Mouse (Mus musculus): ENCODE results near the gene Rps6kb2. TPM values are rescaled to one million over a fixed set of nuclear protein-coding genes. Genes with fewer than 3 reads are reported as not detected.
"Not testable (repeated sequence)": the region's sequence is repeated elsewhere in the genome, so short reads cannot be mapped to it uniquely, and the experiment has no call there.

The Rps6kb2 gene
- polyA plus RNA-seq, 1 experiment from 2014 or later, result 22.1 TPM

GRCm38 (mm10) chr19:4140147-4140546 is 23.0 kb downstream of the Rps6kb2 start:
- ATAC-seq (no peak), DNase-seq (no peak)
- Histone ChIP-seq H3K9me3 (ENCODE audit: low read length) (no peaks in the 10 kb centered on the region), H3K36me3 (replicated peaks; ENCODE audit: insufficient read depth, low read length) (no peaks in the 10 kb centered on the region), H3K27ac (ENCODE audit: low read depth) (no peak overlapping the region), H3K9ac (replicated peaks) (no peak overlapping the region), H3K4me1 (ENCODE audit: insufficient read depth) (peaks cover 10% of the 10 kb centered on the region), H3K27me3 (ENCODE audit: insufficient read depth, low read length) (no peaks in the 10 kb centered on the region), H3K4me2 (ENCODE audit: low read depth, low read length) (no peak overlapping the region), H3K4me3 (ENCODE audit: low read depth, low read length) (no peak overlapping the region)
- TF ChIP-seq CTCF (IDR thresholded peaks at IDR 0.05; ENCODE audit: low read depth) (no peak), EP300 (IDR thresholded peaks at IDR 0.05; ENCODE audit: low read depth) (no peak)
- WGBS (ENCODE audit: insufficient replicate concordance), result 66% methylated on average over 6 of the region's 6 CpGs

DNA sequence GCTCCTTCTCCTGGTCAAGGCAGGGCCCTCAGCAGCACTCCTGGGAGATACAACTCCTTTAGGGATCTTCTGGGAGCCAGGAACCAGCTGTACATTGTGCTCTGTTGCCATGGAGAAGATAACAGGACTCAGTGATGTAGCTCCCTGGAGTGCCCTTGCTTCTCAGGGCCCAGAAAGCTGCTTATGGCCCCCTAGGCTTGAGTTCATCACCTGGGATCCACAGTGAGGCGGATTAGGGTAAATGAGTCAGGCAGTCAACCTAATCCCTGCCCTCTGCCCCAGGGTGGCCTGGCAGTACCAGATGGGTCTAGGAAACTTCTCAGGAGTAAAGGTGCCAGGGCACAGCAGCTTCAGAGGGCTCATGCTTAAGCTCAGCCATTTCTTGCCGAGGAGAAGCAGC is 23.7 kb downstream of the Rps6kb2 start, which contains the start of gene Gpr152:
Gene Gpr152, plus strand, starts transcription at position 342 of the 400 bp plus-strand sequence.
- Histone ChIP-seq H3K36me3 (replicated peaks; ENCODE audit: insufficient read depth, low read length) (no peaks in the 10 kb centered on the region), H3K4me3 (ENCODE audit: low read depth, low read length) (no peak within 1 kb of the TSS), H3K9ac (replicated peaks) (no peak within 1 kb of the TSS), H3K27ac (ENCODE audit: low read depth) (no peak within 1 kb of the TSS), H3K4me2 (ENCODE audit: low read depth, low read length) (no peak within 1 kb of the TSS), H3K4me1 (ENCODE audit: insufficient read depth) (peaks cover 9% of the 10 kb centered on the region), H3K9me3 (ENCODE audit: low read length) (no peaks in the 10 kb centered on the region), H3K27me3 (ENCODE audit: insufficient read depth, low read length) (no peaks in the 10 kb centered on the region)
- 88% methylated on average over 2 of the region's 2 CpGs for WGBS (ENCODE audit: insufficient replicate concordance)
- TF ChIP-seq CTCF (IDR thresholded peaks at IDR 0.05; ENCODE audit: low read depth) (no peak), EP300 (IDR thresholded peaks at IDR 0.05; ENCODE audit: low read depth) (no peak)
- no peak for ATAC-seq
- DNase-seq, result no peak

DNA sequence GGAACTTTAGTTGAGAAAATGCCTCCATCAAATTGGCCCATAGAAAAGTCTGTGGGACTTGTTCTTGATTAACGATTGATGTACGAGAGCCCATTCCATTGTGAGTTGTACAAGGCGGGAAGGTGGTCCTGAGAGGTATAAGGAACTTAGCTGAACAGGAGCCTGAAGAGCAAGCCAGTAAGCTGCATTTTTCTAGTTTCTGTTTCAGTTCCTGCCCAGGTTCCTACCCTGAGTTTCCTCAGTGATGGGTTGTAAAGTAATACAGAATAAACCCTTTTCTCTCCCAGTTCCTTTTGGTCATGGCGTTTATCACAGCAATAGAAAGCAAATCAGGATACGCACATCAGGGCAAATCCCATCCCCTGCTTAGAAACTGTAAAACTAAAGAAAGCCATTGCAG is 25.2 kb downstream of the Rps6kb2 start:
- no peaks in the 10 kb centered on the region for H3K27me3 ChIP-seq (ENCODE audit: insufficient read depth, low read length)
- no peak overlapping the region for H3K4me2 ChIP-seq (ENCODE audit: low read depth, low read length)
- H3K27ac ChIP-seq (ENCODE audit: low read depth), result no peak overlapping the region
- peaks cover 2% of the 10 kb centered on the region; the same call in 1 of the 2 replicates for H3K36me3 ChIP-seq (replicated peaks; ENCODE audit: insufficient read depth, low read length)
- TF ChIP-seq EP300 (IDR thresholded peaks at IDR 0.05; ENCODE audit: low read depth), result no peak
- TF ChIP-seq CTCF (IDR thresholded peaks at IDR 0.05; ENCODE audit: low read depth), result no peak
- peaks cover 6% of the 10 kb centered on the region for H3K4me1 ChIP-seq (ENCODE audit: insufficient read depth)
- no peak overlapping the region for H3K4me3 ChIP-seq (ENCODE audit: low read depth, low read length)
- DNase-seq (no peak), ATAC-seq (no peak)
- H3K9ac ChIP-seq (replicated peaks), result no peak overlapping the region
- 65% methylated on average over 5 of the region's 5 CpGs for WGBS (ENCODE audit: insufficient replicate concordance)
- H3K9me3 ChIP-seq (ENCODE audit: low read length), result no peaks in the 10 kb centered on the region

- H3K27me3 ChIP-seq (ENCODE audit: insufficient read depth, low read length), result no peaks in the 10 kb centered on the region
- H3K4me3 ChIP-seq (ENCODE audit: low read depth, low read length), result no peak overlapping the region
- TF ChIP-seq EP300 (IDR thresholded peaks at IDR 0.05; ENCODE audit: low read depth) (no peak), CTCF (IDR thresholded peaks at IDR 0.05; ENCODE audit: low read depth) (peak; percentile 48)
- H3K27ac ChIP-seq (ENCODE audit: low read depth), result no peak overlapping the region
- H3K36me3 ChIP-seq (replicated peaks; ENCODE audit: insufficient read depth, low read length), result peaks cover 16% of the 10 kb centered on the region
- no peaks in the 10 kb centered on the region for H3K9me3 ChIP-seq (ENCODE audit: low read length)
- WGBS (ENCODE audit: insufficient replicate concordance), result 80% methylated on average over 5 of the region's 5 CpGs
- DNase-seq, result no peak
- no peak overlapping the region for H3K9ac ChIP-seq (replicated peaks)
- ATAC-seq, result no peak
- H3K4me1 ChIP-seq (ENCODE audit: insufficient read depth), result peaks cover 9% of the 10 kb centered on the region
- no peak overlapping the region for H3K4me2 ChIP-seq (ENCODE audit: low read depth, low read length)
These were observed 26.7 kb downstream of the Rps6kb2 start for GRCm38 (mm10) chr19:4136463-4136862.

DNA sequence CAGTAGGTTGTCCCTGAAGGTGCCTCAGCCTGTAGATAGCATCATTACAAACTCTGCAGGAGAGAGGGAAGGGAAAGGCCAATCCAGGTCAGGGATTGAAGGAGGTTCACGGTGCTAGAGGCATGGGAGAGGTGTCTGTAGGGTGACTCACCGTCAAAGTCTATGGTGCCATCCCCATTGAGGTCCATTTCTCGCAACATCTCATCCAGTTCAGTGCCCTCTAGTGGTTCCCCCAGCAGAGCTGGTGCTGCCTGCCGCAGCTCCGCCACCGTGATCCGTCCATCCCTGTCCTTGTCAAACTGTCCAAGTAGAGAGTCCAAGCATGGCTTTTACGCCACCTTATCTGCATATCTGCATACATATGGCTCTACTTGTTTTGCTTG is 27.2 kb downstream of the Rps6kb2 start:
- Histone ChIP-seq H3K36me3 (replicated peaks; ENCODE audit: insufficient read depth, low read length) (peaks cover 19% of the 10 kb centered on the region), H3K4me1 (ENCODE audit: insufficient read depth) (peaks cover 11% of the 10 kb centered on the region)
- not testable (repeated sequence) for H3K4me3 ChIP-seq (ENCODE audit: low read depth, low read length); H3K27ac ChIP-seq (ENCODE audit: low read depth); DNase-seq; H3K4me2 ChIP-seq (ENCODE audit: low read depth, low read length); H3K9ac ChIP-seq (replicated peaks); H3K9me3 ChIP-seq (ENCODE audit: low read length); H3K27me3 ChIP-seq (ENCODE audit: insufficient read depth, low read length)
- ATAC-seq, result peak; percentile 76
- 14% methylated on average over 8 of the region's 8 CpGs for WGBS (ENCODE audit: insufficient replicate concordance)
- TF ChIP-seq CTCF (IDR thresholded peaks at IDR 0.05; ENCODE audit: low read depth), result peak; percentile 70

- 87% methylated on average over 6 of the region's 6 CpGs for WGBS (ENCODE audit: insufficient replicate concordance)
- not testable (repeated sequence) for H3K9me3 ChIP-seq (ENCODE audit: low read length); H3K4me2 ChIP-seq (ENCODE audit: low read depth, low read length)
These were observed 27.8 kb downstream of the Rps6kb2 start for GRCm38 (mm10) chr19:4135229-4135962.

More at GRCm38 (mm10) chr19:4135229-4135962, 27.8 kb downstream of the Rps6kb2 start:
- peak; percentile 16; the same call in 1 of the 2 replicates for ATAC-seq
- H3K36me3 ChIP-seq (replicated peaks; ENCODE audit: insufficient read depth, low read length), result peaks cover 24% of the 10 kb centered on the region
- peaks cover 11% of the 10 kb centered on the region for H3K4me1 ChIP-seq (ENCODE audit: insufficient read depth)
- DNase-seq; H3K9ac ChIP-seq (replicated peaks); H3K27ac ChIP-seq (ENCODE audit: low read depth); H3K4me3 ChIP-seq (ENCODE audit: low read depth, low read length); H3K27me3 ChIP-seq (ENCODE audit: insufficient read depth, low read length): not testable (repeated sequence)

All from liver, postnatal 0 days (tissue).